Mouse (Mus musculus) bone marrow macrophage, adult 2 months (primary cell): ENCODE results near the gene Kalrn. TPM values are rescaled to one million over a fixed set of nuclear protein-coding genes. Genes with fewer than 3 reads are reported as not detected.
A peak's percentile ranks its signal among the peaks of the same experiment; 100 is the strongest.

ENCODE experiments used
- H3K27ac ChIP-seq: 2 replicates; pipeline ENCODE4 v1.5.1; 2012; ENCODE audit warnings: low read depth, low read length; ENCODE audit not compliant: insufficient read depth
- H3K4me1 ChIP-seq: 2 replicates; pipeline ENCODE4 v1.6.1; 2012; ENCODE audit warnings: low read length; ENCODE audit not compliant: control insufficient read depth, insufficient read depth
- H3K4me3 ChIP-seq: 2 replicates; pipeline ENCODE4 v1.5.1; 2012; ENCODE audit warnings: mild to moderate bottlenecking, low read length, moderate library complexity; ENCODE audit not compliant: insufficient read depth
- CTCF ChIP-seq: IDR thresholded peaks from 2 replicates; pipeline ENCODE4 v1.5.1; 2012; ENCODE audit warnings: low read depth, mild to moderate bottlenecking, low read length, moderate library complexity
- POLR2A ChIP-seq: IDR thresholded peaks from 2 replicates; pipeline ENCODE4 v1.6.1; 2012; ENCODE audit warnings: mild to moderate bottlenecking, low read depth, low read length, borderline replicate concordance
- polyA plus RNA-seq: library from polyadenylated mRNA; stranded (reverse); fragments of >200 nt; gene quantifications from 2 replicates; pipeline ENCODE4 v1.2.4, GENCODE M21; 2012; ENCODE audit not compliant: missing spikeins, insufficient read depth, insufficient read length

The Kalrn gene
- polyA plus RNA-seq, 1 experiment, result not detected

DNA sequence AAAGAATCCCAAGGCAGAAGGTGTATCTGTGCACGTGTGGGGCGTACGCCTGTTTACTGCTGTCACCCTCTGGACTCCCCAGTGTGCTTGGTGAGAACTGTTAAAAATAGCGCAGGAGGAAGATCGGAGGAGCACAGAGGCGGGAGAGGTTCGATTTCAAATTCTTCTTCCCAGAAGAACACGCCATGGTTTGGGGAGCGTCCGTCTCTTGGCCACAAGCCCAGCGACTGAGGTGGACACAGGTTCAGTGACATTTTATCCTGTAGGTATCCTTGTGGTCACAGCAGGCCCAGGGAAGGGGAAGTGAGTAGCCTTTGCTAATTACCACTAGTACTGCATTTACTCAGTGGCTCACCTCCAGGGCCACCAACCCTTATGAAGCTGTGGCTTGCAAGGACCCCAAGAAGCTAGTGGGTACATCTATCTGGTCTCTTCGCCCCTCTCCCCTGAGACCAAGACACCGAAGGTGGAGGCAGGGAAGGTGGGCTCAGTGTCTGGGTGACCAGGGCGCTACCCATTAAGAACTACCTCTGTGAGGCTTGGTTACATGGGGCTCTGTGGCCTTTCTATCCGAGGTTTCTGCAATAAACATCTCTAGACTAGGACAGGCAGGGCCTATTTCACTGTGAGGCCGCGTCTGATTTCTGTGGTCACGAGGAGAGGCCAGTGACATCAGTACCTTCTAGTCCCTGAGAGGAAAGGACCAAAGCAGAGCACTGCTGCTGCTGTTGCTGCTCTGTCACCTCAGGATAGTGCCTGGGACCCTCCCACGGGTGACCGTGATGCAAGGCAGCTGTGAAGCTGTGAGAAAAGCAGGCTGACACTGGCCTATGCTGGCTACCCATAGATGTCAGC, 561.1 kb downstream of the Kalrn start:
- no peak overlapping the region for H3K27ac ChIP-seq
- TF ChIP-seq POLR2A, result no peak
- TF ChIP-seq CTCF, result no peak
- H3K4me1 ChIP-seq, result no peaks in the 10 kb centered on the region
- no peak overlapping the region for H3K4me3 ChIP-seq

DNA sequence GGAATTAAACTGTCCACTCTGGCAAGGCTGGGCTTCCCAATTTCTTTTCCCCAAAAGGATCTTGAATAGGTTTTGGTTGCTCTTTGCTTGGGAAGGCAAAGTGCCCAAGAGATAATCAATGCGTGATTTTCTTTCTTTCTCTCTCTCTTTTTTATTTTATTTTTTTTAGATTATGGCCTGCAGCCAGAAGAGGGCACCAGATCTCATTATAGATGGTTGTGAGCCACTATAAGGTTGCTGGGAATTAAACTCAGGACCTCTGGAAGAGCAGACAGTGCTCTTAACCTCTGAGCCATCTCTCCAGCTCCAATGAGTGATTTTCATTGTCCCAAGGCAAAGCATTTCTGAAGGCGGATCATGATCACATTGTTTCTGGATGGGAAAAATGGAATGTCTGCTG, 563.8 kb downstream of the Kalrn start:
- Histone ChIP-seq H3K27ac (no peak overlapping the region), H3K4me1 (no peaks in the 10 kb centered on the region), H3K4me3 (no peak overlapping the region)
- no peak for TF ChIP-seq POLR2A
- TF ChIP-seq CTCF, result no peak

DNA sequence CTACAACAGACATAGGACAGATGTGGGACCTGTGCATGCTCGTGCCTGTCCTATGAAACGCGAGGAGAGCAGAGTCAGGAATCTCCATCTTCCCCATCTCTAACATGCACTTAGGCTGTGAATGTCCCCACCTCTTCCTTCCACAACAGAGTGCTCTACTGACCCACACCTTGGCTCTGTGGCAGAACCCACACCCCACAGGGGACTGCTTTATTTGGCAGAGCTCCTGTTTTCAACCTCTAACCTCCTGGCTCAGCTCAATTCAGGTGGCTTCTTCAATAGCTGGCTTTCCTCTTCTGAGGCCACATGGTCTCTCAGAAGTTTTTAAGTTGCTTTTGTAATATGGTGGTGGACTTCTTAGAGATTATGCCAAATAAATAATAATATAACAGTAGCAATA, 567.3 kb downstream of the Kalrn start:
- H3K27ac ChIP-seq, result no peak overlapping the region
- no peak for TF ChIP-seq POLR2A
- no peaks in the 10 kb centered on the region for H3K4me1 ChIP-seq
- no peak overlapping the region for H3K4me3 ChIP-seq

DNA sequence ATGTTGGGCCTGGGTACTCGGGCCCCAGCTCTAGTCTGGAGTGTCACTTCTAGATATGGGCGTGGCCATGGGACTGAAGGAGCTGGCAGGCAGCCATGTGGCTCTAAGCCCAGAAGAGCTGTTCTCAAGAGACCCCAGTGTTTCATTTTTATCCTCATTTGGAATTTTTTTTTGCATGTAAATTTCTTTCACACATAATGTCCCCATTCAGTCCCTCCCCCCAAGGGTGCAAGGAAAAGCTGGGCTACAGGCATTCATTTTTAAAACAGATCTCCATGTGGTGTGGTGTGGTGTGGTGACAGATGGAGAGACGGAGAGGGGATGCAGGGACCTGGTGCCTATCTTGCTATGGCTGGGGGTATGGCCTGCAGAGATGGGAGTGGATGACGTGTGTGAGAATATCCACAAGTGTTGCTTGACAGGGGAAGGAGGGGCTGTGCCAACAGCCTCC, 569.2 kb downstream of the Kalrn start:
- Histone ChIP-seq H3K4me1 (peaks cover 3% of the 10 kb centered on the region; the same call in 1 of the 2 replicates), H3K27ac (no peak overlapping the region), H3K4me3 (no peak overlapping the region)
- no peak for TF ChIP-seq CTCF
- no peak for TF ChIP-seq POLR2A

DNA sequence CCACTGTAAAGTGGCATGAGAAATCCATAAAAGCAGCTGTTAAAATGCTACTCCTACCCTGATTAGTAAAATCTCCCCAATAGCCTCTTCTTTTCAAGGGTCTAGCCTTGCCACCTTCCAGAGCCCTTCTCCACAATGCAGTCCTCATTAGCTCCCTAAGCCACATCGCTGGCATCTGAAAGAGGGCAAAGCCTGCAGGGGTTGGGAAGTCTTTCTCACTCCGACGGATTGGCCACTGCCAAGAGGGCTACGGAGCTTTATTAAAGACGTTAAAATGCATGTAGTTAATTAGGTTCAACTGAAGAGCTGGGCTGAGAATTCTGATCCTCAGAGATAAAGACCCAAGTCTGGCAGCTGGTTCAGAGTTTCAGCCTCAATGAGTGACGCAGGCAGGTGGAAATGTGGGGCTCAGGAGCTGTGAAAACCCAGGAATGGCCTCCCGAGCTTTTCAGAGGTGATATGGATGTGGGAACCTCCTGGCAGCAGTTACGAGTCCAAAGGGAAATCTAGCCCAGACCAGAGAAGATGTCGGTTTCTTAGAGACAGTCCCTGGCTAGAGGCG, 569.7 kb downstream of the Kalrn start:
- H3K27ac ChIP-seq, result no peak overlapping the region
- TF ChIP-seq CTCF, result no peak
- no peak for TF ChIP-seq POLR2A
- H3K4me3 ChIP-seq, result no peak overlapping the region
- H3K4me1 ChIP-seq, result peaks cover 3% of the 10 kb centered on the region; the same call in 1 of the 2 replicates

DNA sequence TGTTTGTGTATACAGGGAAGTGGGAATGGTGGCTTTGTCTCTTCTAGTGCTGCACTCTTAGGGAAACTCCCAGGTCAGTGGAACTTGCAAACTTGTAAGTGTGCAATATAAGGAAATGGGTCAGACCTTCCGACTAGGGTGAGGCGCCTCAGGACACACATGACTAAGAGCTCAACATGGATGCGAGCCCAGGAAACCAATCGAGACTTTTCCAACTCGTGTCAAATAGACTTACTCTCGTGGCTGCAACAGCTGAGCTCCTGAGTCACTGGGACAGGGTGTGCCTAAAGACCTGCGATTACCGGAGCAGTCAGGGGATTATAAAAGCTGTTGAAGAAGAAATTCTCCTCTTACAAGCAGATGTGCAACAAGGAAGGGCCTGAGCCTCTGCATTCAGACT, 572.6 kb downstream of the Kalrn start:
- Histone ChIP-seq H3K4me3 (no peak overlapping the region), H3K4me1 (peaks cover 3% of the 10 kb centered on the region; the same call in 1 of the 2 replicates), H3K27ac (no peak overlapping the region)
- TF ChIP-seq POLR2A, result no peak

DNA sequence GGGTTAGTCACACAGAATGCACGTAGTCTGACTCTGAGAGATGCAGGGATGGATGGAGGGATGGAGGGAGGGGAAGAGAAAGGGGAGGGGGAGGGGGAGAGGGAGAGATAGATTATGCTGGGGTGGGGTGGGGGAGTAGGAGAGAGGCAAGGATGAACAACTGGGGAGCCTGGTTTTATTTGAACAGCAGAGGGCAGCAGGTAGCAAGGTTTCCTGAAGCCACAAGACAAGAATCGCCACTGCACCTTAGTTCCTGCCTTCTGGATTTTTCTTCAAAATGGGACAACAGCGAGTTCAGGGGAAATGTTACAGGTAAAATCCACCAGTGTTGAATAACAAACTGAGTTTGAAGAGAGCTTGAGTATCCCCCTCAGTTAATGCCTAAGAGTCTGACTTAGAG, 573.9 kb downstream of the Kalrn start:
- no peak overlapping the region for H3K4me3 ChIP-seq
- no peak overlapping the region for H3K27ac ChIP-seq
- TF ChIP-seq CTCF, result peak; percentile 24; the same call in 1 of the 2 replicates
- TF ChIP-seq POLR2A, result no peak
- peaks cover 3% of the 10 kb centered on the region; the same call in 1 of the 2 replicates for H3K4me1 ChIP-seq

DNA sequence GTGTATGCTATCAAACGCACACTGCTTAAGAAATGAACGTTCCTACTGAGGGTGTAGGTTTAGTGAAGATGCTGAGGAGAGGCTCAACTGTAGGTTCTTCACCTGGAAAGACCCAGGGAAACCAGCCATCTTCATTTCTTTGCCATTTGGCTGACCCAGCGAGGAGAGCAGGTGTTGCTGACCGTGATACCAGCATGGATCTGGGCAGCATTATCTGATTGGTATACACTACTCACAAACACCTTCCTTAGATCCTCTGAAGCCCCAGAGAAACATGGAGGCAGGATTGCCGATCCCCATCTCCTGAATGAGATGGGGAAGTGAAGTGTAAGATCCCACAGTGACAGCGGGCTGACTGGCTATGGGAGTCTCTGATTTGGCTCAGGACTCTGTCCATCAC, 575.3 kb downstream of the Kalrn start:
- peaks cover 3% of the 10 kb centered on the region; the same call in 1 of the 2 replicates for H3K4me1 ChIP-seq
- no peak for TF ChIP-seq CTCF
- no peak for TF ChIP-seq POLR2A
- H3K27ac ChIP-seq, result no peak overlapping the region
- H3K4me3 ChIP-seq, result no peak overlapping the region

DNA sequence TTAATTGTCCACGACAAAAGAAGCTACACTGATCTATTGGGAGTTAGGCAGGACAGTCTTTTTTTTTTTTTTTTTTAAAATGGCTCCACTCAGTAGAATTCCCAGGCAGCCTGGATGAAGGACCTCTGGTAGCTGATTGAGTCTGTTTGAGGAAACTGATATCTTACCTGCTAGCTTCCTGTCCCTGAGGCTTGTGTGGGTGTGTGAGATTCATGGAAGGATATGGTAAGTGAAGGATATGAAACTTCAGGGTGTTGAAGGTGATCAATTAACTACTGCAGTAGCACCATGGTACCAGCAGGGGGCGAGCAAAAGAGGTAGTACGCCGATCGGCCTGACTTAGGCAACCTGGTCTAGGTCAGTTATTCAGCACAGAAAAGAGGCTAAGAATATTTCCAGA, 577.3 kb downstream of the Kalrn start:
- TF ChIP-seq CTCF (peak; percentile 60), POLR2A (no peak)
- Histone ChIP-seq H3K4me1 (peaks cover 3% of the 10 kb centered on the region; the same call in 1 of the 2 replicates), H3K27ac (no peak overlapping the region), H3K4me3 (no peak overlapping the region)

DNA sequence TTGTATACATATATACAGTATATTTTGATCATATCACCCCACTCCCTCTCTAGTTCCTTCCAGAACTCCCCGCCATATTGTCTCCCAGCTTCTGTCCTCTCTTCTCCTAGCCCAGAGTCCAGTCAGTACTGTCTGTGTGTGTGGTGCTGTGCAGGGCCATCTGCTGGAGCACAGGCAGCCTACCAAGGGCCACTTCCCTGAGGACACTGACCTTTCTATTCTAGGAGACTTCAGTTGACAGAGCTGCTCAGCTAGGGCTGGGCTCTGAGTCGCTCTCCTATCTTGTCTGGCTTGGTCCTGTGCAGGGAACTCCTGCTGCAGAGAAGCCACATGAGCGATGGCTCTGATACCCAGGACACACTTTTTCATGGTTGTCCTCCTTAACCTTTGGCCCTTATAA, 577.8 kb downstream of the Kalrn start:
- TF ChIP-seq CTCF (no peak), POLR2A (no peak)
- Histone ChIP-seq H3K27ac (no peak overlapping the region), H3K4me3 (no peak overlapping the region), H3K4me1 (no peaks in the 10 kb centered on the region)
